Mouse (Mus musculus) CH12.LX (cell line): ENCODE results near the gene Hirip3.

ENCODE experiments used
- CTCF ChIP-seq, 2 experiments: IDR thresholded peaks in 1 of 2; conservative IDR thresholded peaks in 1 of 2; 2 replicates each; pipeline ENCODE4 v1.5.1; 2011 to 2012; ENCODE audit warnings: low read depth in 2 of 2, low read length in 2 of 2, improper control_type of control experiment in 1 of 2, inconsistent platforms in 1 of 2, mild to moderate bottlenecking in 1 of 2, moderate library complexity in 1 of 2
- ELF1 ChIP-seq: IDR thresholded peaks from 2 replicates; pipeline ENCODE4 v1.6.1; 2014; ENCODE audit warnings: low read depth, mild to moderate bottlenecking, inconsistent platforms, low read length, improper control_type of control experiment
- EP300 ChIP-seq: IDR thresholded peaks from 2 replicates; pipeline ENCODE4 v1.6.1; 2011; ENCODE audit warnings: low read length, improper control_type of control experiment
- JUND ChIP-seq: conservative IDR thresholded peaks from 2 replicates; pipeline ENCODE4 v1.6.1; 2011; ENCODE audit warnings: low read depth, low read length, improper control_type of control experiment
- MXI1 ChIP-seq: IDR thresholded peaks from 2 replicates; pipeline ENCODE4 v1.6.1; 2011; ENCODE audit warnings: mild to moderate bottlenecking, low read depth, low read length, improper control_type of control experiment
- MYC ChIP-seq: IDR thresholded peaks from 2 replicates; pipeline ENCODE4 v1.6.1; 2011; ENCODE audit warnings: low read depth, mild to moderate bottlenecking, improper control_type of control experiment, low read length
- POLR2A ChIP-seq: IDR thresholded peaks from 2 replicates; pipeline ENCODE4 v1.6.1; 2011; ENCODE audit warnings: low read depth, mild to moderate bottlenecking, improper control_type of control experiment, low read length
- POLR2AphosphoS2 ChIP-seq: IDR thresholded peaks from 2 replicates; pipeline ENCODE4 v1.6.1; 2011; ENCODE audit warnings: low read depth, low read length, improper control_type of control experiment
- RCOR1 ChIP-seq: conservative IDR thresholded peaks from 2 replicates; pipeline ENCODE4 v1.6.1; 2012; ENCODE audit warnings: low read depth, mild to moderate bottlenecking, inconsistent platforms, low read length, improper control_type of control experiment
- SMC3 ChIP-seq: IDR thresholded peaks from 2 replicates; pipeline ENCODE4 v1.6.1; 2011; ENCODE audit warnings: low read depth, low read length, improper control_type of control experiment
- UBTF ChIP-seq: IDR thresholded peaks from 2 replicates; pipeline ENCODE4 v1.6.1; 2012; ENCODE audit warnings: low read depth, mild to moderate bottlenecking, inconsistent platforms, low read length, improper control_type of control experiment, moderate library complexity
- USF1 ChIP-seq: IDR thresholded peaks from 2 replicates; pipeline ENCODE4 v1.6.1; 2014; ENCODE audit warnings: low read depth, mild to moderate bottlenecking, inconsistent platforms, low read length, improper control_type of control experiment
- USF2 ChIP-seq: conservative IDR thresholded peaks from 2 replicates; pipeline ENCODE4 v1.6.1; 2011; ENCODE audit warnings: low read depth, low read length, improper control_type of control experiment
- ZKSCAN1 ChIP-seq: IDR thresholded peaks from 2 replicates; pipeline ENCODE4 v1.6.1; 2012; ENCODE audit warnings: low read depth, inconsistent platforms, low read length, improper control_type of control experiment, borderline replicate concordance

- TF ChIP-seq JUND (no peak), POLR2A (no peak), MYC (no peak), USF1 (no peak), EP300 (no peak), ELF1 (no peak), CTCF (conservative IDR thresholded peaks at IDR 0.05 in 1 of 2, IDR thresholded peaks at IDR 0.05 in 1 of 2; ENCODE audit: low read depth in 2 of 2, low read length in 2 of 2) (no peak), UBTF (no peak), RCOR1 (no peak), POLR2AphosphoS2 (no peak), SMC3 (no peak), MXI1 (no peak), USF2 (no peak), ZKSCAN1 (no peak)
Measured at GRCm38 (mm10) chr7:126847421-126848398, 14.1 kb upstream of the Hirip3 start.
